Mouse (Mus musculus) forelimb bud, embryonic 11.5 days (tissue): ENCODE data around the gene Smyd1.

ENCODE experiments used
- DNase-seq: peaks from one replicate; pipeline ENCODE4 v3.0.0-alpha.2; 2012; ENCODE audit warnings: low read depth, low spot score

Smyd1 gene

DNA sequence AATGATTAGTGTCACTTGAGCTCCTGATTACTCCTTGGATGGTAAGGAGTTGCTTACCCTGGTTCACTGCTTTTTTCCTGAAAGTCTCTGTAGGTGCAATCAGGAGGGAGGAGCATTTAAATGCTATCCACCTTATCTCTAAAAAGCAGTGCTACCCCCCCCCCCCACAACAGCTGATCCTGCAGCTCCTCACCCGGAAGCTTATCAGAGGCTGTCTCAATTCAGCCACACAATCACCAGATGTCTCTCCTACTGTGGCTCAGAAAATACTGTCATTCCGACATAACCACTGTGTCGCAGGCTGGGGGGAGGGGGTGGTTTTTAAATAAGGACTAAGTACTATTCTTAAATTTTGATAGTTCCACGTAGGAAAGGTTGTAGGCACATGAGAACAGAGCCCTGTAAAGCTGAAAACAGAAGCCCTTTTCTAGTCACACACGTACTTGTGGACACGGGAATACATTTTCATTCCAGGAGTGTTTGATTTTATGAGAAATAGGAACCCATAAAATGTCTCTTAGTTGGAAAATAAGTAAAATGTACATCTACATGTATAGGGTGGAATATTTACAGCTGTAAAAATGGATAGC, 61.9 kb downstream of the Smyd1 start:
- no peak for DNase-seq

DNA sequence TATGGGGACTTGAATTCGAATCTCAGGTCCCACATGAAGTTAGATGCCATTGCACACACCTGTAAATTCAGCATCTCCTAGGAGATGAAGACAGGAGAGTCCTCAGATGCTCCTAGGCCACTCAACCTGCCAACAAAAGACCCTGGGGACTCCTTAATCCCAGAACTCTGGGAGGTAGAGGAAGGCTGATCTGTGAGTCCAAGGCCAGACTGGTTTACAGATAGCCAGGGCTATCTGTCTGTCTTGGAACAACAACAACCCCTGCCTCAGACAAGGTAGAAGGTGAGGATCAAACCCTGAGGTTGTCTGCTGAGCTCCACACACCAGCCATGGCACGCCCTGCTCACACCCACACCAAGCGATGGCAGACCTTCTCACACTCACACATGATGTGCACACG, 62.9 kb downstream of the Smyd1 start:
- DNase-seq, result no peak

DNA sequence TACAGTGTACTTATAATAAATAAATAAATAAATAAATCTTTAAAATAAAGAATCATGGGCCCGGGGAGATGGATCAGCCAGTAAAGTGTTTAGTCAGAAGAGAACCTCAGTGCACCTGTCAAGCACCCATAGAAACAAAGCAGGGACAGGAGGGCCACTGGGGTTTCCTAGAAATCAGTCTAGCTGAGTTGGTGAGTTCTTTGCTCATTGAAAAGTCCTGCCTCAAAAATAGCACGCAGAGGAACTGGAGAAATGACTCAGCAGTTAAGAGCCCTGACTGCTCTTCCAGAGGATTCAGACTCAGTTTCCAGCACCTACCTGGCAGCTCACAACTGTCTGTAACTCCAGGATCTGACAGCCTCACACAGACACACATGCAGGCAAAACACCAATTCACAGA, 63.5 kb downstream of the Smyd1 start:
- no peak for DNase-seq

DNA sequence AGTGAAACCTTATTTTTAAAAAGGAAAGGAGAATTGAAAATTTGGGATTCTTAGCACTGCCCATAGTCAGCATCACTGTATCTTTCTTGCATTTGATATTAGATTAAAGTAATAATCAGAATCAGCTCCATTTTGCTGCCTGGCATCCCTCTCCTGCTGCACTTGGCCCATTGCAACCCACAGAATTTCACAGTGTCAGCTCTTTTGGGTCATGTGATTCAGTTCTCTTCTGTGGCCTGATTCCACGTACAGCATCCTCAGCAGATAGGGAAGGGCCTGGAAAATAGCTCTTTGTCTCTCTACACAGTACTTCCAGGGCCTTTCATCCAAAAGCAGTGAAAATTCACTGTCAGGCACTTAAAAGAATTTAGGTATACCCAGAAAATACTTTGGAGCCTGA, 64.7 kb downstream of the Smyd1 start:
- no peak for DNase-seq

DNA sequence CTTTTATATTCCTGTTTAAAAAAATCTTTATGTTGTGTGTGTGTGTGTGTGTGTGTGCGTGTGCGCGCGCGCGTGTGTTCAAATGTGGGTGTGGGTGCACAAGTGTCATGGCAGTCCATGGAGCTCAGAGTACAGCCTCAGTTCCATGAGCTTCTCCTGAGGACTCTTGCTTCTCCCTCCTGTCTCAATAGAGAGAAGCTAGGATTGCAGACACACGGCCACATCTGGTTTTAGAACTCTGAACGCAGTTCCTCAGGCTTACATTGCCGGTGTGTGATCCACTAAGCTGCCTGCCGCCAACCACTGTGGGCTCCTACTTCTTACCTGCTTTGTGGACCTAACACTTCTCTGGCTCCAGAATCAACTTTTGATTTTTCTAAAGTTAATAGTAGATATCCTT, 65.9 kb downstream of the Smyd1 start:
- DNase-seq, result no peak

DNA sequence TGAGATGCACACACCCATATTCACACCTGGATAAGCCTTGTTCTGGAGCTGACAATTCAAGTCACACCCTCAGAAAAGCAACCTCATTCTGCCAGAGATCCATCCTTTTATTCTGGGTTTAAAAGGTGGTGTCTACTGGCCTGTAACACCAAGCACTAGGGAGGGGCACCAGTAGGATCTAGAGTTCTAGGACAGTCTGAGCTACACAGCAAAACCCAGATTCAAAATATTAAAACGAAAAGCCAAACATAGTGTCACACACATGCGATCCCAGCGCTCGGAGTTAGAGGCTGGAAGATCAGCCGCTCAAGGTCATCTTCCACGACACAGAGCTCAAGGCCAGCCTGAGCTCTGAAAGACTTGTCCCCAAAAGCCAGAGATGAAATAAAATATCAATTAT, 67.6 kb downstream of the Smyd1 start:
- DNase-seq, result no peak

DNA sequence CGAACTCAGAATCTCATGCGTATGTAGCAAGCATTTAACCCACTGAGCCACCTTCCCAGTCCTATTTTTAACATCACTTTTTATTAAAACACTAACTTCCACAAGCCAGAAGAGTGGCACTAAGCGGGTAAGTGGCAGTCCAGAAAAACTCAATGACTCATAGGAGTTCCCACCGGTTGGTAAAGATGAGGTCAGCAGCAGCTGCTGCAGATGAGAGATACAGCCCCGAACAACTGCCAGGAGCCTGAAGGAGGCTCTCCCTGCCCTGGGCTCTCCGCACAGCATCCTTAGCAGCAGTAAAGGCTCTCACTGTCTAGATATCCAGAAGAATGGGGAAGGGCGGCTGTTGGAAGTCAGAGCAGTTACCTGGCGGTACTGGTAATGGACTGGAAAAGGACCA, 71.1 kb downstream of the Smyd1 start:
- no peak for DNase-seq

DNA sequence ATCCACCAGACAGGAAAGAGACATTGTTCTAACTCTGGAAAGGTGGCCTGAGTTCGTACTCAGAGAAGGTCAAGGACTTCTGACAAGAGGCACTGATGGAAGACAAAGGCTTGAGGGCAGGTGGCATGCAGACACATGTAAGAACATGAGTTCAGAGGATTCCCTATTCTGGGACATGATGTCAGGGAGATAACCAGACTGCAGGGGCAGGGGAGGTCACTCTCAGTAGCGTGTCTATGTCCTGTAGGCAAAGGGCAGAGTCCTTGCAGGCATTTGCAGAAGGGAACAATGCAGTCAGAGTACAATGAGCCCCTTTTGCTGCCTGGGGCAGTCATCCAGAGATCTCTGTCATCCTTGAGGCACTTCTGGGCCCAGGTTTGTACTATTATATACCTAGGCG, 72.4 kb downstream of the Smyd1 start:
- no peak for DNase-seq

DNA sequence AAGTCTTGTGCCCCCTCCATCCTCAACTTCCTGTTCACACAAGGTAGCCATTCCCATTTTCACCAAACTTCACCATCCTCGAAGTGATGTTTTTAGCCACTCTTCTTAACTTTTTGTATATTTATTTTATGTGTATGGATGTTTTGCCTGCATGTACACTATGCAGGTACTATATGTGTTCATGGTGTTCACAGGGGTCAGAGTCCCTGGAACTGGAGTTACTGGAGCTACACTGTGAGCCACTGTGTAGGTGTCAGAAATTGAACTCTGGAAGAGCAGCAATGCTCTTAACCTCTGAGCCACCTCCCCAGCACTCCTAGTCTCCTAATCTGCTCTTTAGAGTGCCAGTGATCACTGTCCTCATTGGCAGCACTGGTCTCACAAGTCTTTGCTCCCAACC, 73.6 kb downstream of the Smyd1 start:
- no peak for DNase-seq

DNA sequence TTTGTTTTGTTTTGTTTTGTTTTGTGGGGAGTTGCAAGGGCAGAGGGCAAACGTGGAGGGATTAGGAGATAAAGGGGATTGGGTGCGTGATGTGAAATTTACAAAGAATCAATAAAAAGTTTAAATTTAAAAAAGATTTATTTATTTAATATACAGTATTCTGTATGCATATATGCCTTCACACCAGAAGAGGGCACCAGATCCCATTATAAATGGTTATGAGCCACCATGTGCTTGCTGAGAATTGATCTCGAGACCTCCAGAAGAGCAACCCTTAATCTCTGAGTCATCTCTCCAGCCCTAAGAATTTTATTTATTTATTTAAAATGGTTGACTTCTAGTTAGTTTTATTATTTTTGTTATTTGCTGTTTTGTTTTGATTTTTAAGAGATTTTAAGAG, 78.8 kb downstream of the Smyd1 start:
- no peak for DNase-seq

DNA sequence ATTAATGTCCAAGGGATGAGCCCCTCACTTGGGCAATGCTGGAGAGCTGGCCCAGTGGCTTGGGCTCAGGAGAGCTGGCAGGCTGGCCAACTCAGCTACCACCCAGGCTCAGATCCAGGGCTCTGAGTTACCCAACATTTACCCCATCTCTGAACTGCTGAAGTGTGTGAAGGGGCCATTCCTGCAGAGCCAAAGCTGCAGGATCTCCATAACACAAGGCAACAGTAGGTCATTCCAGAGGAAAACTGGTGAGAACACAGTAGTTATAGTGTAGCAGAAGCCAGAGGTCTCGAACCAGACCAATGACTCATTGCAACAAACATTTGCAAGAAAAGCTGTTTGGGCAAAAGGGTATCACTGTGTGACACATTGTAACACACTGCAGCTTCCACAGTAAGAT, 79.2 kb downstream of the Smyd1 start:
- no peak for DNase-seq

DNA sequence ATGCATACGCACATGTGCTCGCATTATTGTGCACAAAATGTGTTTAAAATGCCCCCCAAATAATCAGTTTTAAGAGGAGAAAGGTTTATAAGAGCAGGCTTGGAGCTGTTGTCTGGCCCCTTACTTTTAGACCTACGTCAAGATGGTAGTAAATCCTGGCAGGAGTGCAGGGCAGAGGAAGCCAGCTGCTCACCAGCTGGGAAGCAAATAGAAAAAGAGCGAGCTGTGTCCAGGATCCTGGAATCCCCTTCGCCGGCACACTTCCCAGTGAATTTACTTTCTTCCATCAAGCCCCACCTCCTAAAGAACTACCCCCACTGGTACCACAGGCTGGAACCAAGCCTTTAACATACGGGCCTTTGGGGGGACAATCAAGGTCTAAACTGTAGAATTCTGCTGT, 81.2 kb downstream of the Smyd1 start:
- peak; percentile 9 for DNase-seq

DNA sequence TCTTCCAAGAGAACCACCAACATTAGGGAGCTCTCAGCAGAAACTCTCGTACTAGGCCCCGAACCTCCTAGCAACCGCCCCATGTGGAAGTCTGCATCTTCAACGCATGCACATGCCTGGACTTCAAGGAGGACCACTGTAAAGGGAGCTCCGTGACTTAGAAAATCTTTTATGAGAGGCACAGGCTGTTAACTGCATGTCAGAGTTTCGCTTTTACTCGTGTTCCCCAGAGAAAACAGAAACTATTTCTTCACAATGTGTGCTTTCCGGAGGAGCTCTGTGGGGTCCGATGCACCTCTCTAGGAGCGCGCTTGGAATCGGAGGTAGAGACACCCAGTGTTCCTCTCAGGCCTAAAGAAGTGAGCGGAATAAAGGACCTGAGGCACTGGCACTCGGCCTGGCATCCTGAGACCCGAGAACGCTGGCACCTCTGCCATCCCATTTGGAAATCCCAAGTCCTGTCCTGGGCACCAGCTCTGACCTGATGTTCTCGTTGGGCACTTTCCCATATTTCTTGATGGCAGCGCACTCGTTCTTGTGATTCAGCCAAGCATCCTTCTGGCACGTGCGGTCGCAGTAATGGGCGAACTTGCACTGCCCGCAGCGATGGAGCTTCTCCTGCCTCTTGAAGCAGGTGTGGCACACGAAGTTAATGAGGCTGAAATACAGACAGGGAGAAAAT, 82.8 kb downstream of the Smyd1 start:
- no peak for DNase-seq

DNA sequence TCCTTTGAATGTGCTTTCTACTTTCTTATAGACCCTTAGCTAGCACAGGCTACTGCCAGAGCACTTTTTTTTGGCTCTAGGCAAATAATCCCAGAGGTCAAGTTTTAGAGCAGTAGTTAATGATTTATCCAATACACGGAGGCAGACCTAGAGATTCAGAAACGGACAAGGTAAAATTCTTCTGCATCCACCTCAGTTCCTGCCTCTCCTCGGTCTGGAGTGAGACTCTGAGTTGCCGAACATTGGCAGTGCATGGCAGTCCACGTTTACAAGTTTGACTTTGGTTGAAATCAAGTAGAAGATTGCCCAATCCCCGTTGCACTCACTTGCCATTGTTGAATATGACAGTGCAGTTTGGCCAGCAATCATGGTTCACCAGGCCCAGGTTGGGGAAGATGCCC, 85.0 kb downstream of the Smyd1 start:
- no peak for DNase-seq

DNA sequence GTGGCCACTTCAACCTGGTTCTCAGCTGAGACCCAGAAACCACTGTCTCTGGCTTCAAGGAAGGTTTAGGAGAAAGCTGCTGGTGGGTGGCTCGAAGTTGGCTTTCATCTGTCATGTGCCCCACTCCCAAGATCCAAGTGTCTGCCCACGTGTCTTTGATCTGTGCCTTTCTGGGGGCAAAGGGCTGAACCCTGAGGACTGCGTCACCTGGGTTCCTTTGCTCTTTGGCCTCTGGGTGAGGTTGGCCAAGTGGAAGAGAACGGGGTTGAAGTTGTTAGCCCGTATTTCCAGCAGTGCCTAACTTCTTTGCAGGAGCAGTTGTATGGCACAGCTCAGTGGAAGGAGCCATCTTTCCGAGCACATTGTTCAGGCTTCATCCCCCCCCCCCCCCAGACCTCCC, 85.5 kb downstream of the Smyd1 start:
- no peak for DNase-seq

DNA sequence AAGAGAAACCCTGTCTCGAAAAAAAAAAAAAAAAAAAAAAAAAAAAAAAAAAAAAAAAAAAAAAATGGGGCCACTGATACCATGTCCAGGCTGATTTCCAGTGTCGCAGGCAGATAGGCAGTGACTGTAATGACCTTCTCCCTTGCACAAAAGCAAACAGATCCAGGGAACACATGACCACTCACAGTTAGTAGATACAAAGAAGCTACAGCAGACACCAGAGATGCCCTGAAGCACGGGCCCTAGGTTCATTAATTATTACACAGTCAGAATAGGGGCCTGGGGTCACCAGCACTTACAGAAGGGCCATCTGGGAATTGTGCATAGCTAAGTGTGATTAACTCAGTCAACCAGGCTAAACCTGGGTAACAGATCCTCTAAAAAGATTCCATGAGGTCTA, 86.1 kb downstream of the Smyd1 start:
- DNase-seq, result no peak

DNA sequence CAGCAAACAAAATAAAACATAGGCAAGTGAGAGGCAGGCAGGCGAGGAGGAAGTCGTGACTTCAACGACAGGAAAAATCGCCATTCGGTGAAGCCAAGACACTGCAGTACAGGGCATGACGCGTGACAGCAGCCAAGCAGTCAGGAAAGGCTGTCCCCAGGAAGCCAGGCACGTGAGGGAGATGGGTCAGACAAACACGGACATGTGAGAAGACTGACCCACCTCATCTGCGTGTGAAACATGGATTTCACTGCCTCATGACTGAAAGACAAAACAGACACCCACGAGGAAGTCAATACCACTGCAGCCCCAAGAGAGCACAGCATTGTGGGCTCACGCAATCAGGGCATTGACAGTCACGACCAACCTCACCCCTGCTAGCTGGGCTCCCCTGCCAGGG, 86.9 kb downstream of the Smyd1 start:
- no peak for DNase-seq

DNA sequence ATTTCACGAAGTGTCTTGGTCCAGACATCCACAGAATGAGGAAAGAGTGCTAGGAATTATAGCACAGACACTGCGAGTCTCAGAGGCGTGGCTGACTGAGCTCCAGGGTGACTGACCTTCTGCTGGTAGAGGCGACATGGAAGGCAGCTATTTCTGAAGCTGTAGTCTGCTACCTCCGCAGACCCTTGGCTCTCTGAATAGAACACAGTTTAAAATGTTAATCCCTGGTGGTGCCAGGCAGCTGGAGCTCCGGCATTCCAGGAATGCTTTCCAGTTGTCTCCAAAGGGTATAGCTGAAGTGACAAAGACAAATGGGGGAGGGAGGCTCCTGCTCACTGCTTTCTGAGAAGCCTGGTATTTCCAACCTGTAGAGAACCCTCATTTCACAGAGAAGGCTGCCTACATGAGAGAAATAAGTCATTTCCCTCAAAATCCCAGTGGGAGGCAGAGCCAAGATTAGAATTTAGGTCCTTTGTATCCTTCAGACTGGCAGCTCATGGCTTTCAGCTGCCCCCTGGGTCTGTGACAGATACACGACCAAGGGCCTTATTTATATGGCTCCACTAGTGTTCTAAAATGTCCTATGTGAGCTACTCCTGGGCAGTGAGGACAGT, 94.8 kb downstream of the Smyd1 start:
- DNase-seq, result peak; percentile 36

DNA sequence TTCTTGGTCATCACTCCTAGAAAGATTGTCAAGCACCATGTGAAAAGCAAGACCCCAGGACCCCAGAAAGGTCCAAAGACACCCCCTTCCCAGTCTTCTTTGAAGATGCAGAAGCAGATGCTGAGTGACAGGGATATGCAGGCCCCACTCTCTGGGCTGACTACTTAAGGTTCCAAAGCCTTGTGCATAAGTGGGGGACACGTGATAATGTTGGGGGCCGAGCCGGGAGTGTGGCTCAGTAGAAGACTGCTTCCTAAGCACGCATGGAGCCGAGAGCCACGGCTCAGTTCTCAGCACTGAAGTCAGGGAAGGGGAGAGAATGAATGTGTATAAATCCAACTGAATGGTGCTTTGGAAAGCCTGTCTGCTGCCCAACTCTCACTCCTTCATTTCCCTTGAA, 95.5 kb downstream of the Smyd1 start:
- no peak for DNase-seq

DNA sequence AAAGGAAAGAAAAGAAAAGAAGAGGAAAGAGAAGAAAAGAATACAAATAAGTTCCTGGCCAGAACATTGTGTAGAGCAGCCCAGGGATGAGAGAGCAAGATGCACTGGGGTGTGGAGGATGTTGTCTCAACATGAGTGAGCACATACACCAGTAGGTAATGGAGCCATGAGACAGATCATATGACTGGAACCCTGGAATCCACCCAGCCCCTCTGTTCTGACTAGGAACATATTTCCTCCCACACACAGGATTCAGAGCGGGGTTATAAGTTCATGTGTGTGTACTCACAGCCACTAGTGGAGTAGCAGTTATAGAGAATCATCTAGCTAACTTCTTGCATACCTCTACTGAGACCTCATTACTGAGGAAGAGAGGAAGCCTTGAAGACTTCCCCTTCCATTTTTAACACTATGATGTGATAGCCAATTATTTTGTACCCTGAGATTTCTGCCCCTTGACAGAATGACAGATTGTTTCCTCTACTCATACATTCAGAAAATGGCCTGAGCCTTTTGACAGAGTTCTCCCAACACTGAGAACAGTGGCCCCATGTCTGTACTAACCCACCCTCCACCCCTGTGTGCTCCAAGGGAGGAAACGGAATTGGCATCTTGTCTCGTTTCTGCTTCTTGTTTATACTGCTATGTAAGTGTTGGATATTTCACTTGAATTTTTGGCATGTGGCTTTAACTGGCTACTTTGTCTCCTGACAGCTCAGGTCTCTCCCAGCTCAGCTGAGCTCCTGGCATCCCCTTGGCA, 97.7 kb downstream of the Smyd1 start:
- no peak for DNase-seq

DNA sequence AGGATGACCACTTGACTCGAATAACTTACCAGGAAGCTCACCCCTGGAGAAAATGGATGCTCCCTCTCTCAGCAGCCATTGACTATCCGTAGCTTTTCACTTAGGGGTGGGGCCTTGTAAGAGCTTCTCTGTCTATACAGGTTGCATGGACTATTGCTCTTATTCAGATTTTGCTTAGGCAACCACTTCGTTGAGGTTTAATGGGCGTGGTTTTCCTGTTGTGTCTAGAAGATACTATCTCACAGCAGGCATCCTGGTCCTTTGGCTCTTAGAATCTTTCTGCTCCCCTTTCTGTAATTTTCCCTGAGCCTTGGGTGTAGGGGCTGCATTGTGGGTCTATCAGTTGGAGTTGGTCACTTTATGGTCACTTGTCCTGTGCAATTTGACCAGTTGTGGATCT, 100.5 kb downstream of the Smyd1 start:
- DNase-seq, result no peak

DNA sequence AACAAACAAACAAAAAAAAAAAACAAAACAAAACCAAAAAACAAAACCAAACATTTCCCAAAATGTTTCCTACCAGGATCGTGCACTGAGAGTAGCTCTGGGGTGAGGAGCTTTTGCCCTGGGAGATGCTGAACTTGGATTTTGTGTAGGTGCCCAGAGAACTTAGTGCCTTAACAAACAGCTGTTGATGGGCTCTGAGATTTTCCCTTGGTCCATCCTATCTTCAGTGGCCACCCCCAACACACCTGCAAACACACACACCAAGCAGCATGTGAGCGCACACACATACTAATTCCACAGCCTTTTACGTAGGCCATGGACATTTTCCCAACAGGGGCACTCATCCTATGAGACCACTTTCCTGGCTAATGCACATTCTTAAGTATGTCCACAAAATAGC, 109.6 kb downstream of the Smyd1 start:
- no peak for DNase-seq

DNA sequence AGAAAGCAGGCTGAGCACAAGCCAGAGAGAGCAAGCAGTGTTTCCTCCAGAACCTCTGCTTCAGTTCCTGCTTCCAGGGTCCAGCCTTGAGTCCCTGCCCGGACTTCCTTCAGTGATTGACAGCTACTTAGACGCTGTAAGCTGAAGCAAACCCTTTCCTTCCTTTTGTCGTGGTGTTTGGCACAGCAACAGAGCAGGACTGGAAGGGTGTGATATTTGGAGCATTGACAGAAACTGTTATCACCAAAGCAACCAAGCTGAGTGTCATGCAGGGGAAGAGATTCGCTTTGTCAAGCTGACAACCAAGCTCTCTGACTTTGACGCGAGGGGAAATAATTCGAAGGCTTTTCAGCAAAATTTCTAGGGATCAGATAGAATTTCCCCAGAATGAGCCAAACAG, 110.1 kb downstream of the Smyd1 start:
- DNase-seq, result no peak
